Mouse (Mus musculus): ENCODE measurements around the gene Git1. TPM values are rescaled to one million over a fixed set of nuclear protein-coding genes. Genes with fewer than 3 reads are reported as not detected.
A peak's percentile ranks its signal among the peaks of the same experiment; 100 is the strongest.

The Git1 gene
- polyA plus RNA-seq, 1 experiment, result 196 TPM

DNA sequence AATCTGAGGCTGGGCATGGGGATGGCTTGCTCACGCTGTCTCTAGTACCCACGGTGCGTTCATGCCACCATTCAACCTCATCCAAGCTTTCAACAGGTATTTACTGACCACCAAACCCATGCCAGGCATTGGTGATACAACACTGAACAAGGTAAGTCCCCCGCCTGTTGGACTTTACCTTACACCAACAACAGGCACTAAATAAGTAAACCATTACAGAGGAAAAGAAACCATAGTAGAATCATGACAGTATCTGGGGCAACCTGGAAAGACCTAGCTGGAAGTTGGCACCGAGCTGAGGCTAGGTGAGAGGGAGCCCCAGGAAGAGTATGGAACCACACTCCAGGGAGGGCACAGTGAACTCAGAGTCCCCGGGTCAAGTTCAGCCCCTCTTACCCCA, 16.5 kb upstream of the Git1 start:
- DNase-seq (ENCODE audit: extremely low spot score in 1 of 2, low spot score in 1 of 2), result no peak

DNA sequence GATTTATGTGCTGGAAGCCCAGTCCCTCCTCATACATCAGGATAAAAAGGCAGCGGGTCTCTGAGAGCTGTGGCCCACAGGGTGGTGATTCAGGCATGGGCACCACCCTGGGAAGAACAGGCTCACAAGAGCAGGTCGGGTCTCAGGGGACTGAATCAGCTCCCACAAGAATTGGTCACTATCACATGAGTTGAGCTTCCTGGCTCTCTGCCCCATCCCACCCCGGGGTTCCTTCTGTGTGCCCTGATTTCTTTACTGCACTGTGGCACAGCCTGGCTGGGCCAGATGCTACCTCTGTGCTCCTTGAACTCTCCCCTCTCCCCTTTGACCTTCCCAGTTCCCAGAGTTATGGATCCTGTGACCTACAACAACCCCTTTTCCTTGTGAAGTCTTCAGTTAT, 10.3 kb upstream of the Git1 start:
- no peak for DNase-seq (ENCODE audit: extremely low spot score in 1 of 2, low spot score in 1 of 2)

DNA sequence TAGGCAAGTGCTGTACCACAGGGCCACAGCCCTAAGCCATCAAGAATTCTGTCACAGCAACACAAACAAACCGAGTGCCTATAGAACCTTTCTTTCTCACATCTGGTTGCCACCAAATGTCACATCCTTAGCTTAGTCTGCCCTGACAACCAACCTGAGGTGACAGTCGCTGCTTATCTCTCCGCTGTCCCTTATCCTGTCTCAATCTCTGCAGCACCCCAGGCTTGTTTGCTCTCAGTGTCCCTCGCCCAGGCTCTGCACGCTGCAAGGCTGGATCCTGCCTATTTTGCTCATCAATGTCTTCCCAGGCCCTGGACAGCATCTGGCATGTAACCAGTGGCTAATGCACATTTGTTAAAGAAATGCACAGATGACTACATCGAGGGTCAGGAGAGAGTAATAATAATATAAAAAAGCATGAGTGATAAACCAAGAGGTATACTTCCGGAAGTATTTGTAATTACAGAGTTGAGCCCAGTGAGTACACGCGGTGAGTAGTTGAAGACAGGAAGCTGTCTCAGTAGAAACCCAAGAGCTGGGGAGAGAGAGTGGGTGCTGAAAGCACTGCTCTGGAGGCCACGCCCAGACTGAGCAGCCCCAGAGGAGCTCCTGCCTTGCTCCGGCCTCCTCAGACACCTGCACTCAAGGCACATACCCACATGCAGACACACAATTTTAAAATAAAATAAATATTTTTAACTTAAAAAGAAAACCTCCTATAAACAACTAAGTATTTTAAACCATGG, 9.7 kb upstream of the Git1 start:
- DNase-seq (ENCODE audit: extremely low spot score in 1 of 2, low spot score in 1 of 2), result no peak

DNA sequence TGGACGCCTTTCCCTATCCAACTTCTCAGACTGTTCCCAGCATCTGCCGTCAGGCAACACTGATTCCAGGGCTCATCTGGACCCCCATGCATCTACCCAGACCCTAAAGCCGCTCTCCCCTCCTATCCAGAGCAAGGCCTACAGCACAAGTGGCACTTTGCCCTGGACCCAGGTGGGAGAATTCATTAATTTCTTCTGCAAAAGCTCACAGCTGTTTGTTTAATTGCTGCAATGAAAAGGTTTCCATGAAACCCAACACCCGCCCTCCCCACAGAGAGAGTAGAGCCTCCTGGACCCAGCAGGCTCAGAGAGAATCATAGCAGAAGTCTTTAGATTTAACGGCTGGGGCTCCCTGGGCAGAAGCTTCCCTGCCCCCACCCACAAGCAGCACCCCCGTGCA, 8.1 kb upstream of the Git1 start:
- no peak for DNase-seq (ENCODE audit: extremely low spot score in 1 of 2, low spot score in 1 of 2)

DNA sequence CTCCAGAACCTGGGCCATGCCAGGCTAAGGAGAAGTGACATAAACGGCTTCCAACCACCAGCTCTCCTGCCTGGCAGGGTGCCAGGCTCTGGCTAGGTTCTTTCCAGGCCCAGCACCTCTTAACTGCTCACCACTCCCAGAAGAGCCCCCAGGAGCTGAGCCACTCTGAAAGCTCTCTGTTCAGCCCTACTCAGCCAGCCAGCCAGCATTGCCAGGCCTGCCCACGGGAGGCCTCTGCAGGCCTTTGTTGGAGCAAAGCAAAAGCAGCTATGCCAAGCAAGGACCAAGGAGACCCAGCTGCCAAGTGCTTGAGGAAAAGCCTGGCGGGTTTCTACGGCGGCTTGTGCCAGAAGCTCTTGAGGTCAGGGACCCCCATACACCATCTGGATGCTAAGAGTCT, 6.6 kb upstream of the Git1 start:
- DNase-seq (ENCODE audit: extremely low spot score in 1 of 2, low spot score in 1 of 2), result peak in 1 of 2 experiments; percentile 59

DNA sequence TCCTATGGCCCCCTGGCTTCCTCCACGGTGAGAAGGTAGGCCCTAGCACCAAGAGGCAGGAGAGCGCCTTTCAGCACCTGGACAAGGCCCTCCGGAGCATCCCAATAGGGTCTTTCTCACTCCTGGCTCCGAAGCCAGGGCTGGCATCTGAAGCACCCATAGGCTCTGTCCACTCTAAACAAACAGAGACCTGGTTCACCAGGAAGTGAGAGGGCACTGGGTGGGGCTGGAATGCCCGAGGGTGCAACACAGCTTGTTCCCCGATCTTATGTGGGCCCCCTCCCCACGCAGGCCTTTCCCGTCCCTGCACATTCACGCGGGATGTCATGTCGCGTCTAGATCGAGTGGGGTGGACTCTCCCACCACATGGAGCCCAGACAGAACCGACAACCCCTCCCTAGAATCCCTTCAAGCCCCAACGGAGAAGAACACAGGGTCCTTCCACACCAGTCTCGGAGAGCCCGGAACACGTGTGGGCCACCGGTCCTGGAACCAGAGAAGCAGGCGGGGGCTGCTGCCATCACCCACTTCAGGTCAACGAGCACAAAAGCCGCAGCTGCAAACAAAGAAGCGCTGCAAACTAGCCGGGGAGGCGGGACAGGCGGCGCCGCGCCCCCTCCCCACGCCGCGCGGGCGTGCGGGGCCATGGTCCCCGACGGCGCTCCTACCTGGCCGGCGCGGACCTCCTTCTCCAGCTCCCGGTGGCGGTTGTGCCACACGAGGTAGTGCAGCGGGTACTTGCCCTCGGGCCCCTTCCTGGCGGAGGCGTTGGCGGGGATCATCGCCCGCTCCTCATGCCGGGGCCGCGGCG, 4.4 kb upstream of the Git1 start:
- DNase-seq (ENCODE audit: extremely low spot score in 1 of 2, low spot score in 1 of 2), result no peak

DNA sequence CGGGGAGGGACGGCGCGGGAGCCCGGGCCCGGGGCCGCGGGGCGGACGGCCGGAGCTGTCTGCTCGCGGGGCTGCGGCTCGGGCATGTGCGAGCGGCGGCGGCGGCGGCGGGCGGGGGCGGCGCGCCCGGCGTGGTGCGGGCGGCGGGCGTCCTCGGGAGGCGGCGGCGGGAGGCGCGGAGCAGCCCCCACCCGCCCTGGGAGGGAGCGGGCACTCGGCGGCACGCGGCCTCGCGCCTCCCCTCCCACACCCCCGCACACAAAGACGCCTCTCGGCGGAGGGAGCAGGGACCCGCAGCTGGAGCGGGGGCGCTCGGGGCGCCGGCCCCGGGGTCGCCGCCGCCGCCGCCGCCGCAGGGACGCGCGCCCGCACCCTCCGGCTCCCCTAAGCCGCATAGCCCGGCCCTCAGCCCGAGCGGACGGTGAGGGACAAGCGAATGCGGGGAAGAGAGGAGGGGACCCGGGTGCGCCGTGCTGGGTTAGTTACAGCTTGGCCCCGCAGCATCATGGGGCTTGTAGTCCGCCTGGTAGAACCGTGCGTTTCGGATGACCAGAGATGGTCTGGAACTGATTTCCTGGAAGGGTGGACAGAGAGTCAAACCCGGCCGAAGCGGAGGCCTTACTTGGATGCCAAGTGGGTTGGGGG, 3.6 kb upstream of the Git1 start, which contains the start of gene Ankrd13b:
Ankrd13b (minus strand) TSS at position 88 of the 645 bp plus-strand sequence.
- peak; percentile 67 to 82 for DNase-seq (ENCODE audit: extremely low spot score in 1 of 2, low spot score in 1 of 2)

DNA sequence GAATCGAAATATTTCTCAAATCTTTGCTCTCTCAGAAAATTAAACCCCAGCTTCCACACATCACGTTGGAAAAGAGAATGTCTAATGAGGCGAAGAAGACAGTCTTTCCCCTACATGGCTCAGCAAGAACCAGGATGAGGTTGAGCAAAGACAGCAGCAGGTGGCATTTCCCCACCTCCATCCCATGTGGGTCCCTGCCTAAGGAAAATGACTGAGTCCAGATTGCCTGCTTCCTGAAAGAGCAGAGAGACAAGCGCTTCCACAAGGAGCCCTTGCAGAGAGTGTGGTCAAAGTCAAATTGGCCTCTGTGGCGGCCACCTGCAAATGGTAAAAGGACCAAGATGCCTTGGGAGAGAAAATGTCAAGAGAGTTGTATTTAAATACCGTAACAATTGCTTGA, 2.9 kb upstream of the Git1 start:
- peak in 1 of 2 experiments; percentile 50 for DNase-seq (ENCODE audit: extremely low spot score in 1 of 2, low spot score in 1 of 2)

DNA sequence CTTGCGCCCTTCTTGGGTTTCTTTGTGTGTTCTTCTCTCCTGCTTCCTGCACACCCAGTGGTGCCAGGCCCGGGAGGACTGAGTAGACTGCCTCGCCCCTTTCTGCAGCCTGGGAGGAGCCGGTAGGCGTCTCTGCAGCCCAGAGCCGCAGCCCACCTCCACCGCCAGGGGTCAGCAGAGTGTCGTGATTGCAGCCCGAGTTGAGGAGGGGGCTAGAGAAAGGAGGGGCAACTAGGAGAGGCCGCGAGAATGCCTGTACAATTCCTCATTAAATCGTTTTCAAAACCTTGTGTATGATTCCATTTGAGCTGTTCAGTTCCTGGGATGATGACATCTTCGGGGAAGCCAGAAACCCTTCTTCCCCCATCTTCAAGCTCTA, 2.2 kb upstream of the Git1 start:
- DNase-seq (ENCODE audit: extremely low spot score in 1 of 2, low spot score in 1 of 2), result peak; percentile 78 to 93

DNA sequence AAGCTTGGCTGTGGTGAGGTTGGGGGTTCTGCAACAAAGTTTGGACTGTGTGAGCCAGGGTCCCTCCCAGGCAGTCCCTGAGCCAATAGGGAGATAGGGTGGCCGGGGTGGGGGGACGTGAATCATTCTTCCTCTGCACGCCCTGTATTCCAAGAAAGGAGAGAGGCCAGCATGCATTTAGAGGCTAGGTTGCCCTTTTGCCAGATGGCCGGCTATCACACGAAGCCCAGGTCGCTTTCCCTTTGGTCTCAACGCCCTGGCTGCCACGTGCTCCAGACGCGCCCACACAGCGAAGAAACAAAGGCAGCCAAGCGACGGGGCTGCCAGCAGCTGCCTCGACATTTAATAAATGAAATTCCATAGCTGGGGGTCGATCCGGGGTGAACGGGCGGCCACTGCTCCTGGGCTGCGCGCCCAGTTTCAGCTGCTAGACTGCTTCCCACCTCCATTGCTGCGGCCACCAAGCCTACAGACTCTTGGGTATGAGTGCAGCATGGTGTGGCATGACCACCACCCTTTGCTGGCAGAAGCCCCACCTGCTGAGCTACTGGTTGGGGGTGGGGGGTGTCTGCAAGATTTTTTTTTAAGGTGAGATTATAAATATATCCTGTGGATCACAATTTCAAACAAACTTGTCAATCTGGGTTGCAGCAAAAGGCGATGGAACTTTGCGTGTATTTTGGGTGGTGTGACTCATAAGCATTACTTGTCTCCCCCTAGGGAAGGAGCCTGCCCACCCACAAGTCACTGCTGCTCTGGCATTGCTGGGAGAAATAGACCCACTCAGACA, 1.7 kb upstream of the Git1 start:
- peak; percentile 79 to 80 for DNase-seq (ENCODE audit: extremely low spot score in 1 of 2, low spot score in 1 of 2)

DNA sequence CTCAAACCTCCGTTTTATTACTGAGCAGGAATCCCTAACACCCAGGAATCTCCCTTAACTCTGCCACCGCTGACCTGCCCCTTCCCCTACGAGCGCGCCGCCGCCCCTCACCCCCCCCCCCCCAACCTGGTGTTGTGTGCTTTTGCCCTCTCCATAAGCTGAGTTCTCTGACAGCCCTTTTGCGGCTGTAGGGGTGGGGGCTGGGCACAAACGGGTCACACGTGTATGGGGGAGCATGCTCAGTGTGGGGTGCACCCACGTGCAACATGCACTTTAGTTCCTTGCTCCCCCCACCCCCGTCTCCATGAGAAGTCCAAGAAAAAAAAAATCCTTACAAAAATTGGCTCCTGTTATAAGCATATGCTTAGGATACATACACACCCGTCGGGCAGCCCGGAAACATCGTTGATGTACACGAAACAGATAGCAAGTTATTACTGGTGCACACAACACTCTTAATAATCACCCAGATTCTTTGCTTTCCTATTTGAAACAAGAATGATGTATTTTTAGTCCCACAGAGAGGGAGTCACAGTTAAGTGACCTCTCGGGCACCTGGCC, 971 bp upstream of the Git1 start:
- peak in 1 of 2 experiments; percentile 70 for DNase-seq (ENCODE audit: extremely low spot score in 1 of 2, low spot score in 1 of 2)

DNA sequence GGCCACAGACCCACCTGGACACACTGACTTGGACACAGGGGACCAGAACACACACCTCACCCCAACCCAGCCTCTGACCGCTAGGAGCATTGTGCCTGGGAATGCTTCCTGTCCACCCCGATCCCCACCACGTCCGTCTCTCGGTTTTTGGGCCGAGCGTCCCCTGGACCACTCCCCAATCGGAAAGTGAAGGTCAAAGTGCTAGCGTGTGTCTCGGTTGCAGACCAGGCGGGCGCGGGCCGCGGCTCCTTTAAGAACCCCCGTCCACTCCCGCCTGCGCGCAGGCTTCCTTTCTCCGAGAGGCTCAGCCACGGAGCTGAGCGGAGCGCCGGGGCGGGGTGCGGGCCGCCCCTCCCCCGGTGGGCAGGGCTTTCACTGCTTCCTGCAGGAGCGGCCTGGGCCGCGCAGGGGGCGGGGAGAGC, 440 bp upstream of the Git1 start:
- peak; percentile 85 to 92 for DNase-seq (ENCODE audit: extremely low spot score in 1 of 2, low spot score in 1 of 2)

DNA sequence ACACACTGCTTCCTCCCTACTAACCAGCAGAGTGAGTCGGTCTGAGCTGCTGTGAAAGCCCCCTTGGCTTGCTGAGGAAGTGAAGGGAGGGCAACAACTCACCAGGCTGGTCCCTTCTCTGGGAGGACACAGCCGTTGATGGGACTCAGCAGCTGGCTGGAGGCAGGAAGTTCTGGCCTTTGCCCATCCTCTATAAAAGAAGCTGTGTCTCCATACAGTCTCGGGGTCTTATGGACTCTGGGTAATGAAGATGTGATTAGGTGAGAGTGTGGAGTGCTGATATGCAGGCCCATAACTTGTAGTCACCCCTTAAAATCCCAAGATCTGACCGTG, 948 bp downstream of the Git1 start:
- no peak for DNase-seq (ENCODE audit: extremely low spot score in 1 of 2, low spot score in 1 of 2)

DNA sequence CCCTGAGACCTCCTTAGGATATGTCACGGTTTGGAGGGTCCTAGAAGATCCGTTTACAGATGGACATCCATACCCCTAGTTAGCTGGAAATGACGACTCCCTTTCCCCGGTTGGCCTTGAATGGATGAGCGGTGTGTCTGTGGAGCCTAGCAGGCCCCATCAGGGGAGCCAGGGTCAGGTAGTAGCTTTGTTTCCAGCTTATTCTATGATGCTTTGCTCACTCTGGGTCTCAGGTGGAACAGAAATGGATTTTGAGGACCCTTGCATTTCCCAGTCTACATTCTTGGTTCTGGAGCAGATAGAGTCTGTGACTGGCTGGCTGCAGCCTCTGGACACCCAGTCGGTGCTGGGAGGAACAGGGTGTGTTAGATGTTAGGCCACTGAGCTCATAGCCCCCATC, 1.4 kb downstream of the Git1 start:
- no peak for DNase-seq (ENCODE audit: extremely low spot score in 1 of 2, low spot score in 1 of 2)

DNA sequence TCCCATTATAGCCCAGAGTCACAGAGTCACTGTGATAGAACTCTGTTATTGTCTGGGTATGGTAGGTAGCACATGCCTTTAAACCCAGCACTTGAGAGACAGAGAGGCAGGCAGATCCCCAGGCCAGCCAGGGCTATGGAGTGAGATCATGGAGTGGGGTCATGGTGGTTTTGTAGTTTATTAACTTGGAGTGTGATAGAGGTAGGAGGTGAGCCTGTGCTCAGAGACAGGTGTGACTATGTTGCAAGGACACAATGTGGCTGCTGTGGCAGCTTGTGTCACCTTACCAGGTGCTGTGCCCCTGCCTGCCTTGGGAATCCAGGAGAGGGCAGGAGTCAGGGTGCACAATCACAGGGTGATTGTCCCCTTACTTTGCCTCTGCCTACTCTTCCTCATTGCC, 2.1 kb downstream of the Git1 start:
- no peak for DNase-seq (ENCODE audit: extremely low spot score in 1 of 2, low spot score in 1 of 2)

DNA sequence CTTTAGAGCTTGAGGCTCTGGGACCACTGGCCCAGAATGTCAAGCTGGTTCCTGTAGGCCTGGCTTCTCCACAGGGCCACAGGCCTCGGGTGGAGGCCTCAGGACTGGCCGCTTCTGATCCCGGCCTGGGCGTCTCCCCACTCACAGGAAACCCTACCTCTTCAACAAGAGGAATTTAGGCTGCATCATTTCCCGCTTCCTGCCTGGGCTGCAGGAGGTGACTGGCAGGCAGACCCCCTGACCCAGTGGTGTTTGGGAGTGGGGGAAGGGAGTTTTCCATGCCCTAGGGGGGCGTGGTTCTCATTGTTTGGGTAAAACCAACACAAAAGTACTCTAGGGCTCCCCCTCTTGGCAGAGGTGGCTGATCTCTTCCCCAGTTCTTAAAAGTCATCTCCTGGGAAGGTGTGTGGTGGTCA, 4.0 kb downstream of the Git1 start:
- DNase-seq (ENCODE audit: extremely low spot score in 1 of 2, low spot score in 1 of 2), result peak in 1 of 2 experiments; percentile 70

DNA sequence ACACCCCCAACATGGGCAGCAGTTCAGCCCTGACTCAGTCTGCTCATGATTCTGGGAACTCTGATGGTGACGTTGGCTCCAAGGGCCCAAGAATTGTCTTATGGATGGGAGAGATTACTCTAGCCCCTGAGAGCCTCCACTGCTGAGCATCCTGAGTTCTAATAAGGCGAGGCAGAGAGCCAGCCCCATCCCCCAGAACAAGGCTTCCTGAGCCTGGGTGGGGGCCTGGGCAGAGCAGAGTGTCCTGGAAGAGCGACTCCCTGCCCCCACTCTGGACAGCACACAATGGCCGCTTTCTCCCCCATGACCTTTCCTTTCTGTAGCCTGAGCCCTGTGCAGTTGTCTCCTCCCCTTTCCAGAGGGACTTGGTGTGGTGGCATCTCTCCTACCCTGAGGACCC, 4.5 kb downstream of the Git1 start:
- DNase-seq (ENCODE audit: extremely low spot score in 1 of 2, low spot score in 1 of 2), result no peak

DNA sequence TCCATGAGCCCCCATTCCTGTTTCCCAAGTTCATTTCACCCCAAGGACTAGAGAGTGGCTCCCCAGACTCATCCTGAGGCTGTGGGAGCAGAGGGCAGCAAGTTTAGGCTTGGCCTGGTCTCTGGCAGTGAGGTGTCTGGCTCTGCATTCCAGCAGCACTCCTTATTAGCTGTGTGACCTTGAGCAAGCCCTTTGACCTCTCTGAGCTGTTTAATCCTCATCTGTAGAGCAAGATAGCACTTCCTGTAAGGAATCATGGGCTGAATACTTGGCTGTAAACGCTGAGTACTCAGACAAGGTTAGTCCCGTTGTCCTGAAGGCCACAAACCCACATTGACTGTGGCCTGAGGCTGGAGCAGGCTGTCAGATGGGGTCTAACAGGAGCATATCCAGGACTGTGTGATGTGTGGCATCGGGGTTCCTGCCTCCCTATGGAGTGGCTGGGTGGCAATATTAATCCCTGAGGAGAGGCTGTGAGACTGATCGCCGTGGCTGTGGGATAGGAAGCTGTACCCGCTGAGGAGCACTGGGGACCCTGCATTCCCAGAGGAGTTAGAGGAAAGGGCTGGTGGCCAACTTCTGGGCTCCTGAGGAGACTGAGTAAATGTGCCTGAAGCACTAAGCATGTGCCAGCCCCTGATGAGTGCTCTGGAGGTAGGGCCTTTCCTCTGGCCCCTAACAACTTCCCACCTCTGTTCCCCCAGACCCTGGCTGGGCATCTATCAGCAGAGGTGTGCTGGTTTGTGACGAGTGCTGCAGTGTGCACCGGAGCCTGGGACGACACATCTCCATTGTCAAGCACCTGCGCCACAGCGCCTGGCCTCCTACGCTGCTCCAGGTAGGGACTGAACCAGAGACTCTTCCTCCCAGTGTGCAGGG, 5.1 kb downstream of the Git1 start:
- no peak for DNase-seq (ENCODE audit: extremely low spot score in 1 of 2, low spot score in 1 of 2)

DNA sequence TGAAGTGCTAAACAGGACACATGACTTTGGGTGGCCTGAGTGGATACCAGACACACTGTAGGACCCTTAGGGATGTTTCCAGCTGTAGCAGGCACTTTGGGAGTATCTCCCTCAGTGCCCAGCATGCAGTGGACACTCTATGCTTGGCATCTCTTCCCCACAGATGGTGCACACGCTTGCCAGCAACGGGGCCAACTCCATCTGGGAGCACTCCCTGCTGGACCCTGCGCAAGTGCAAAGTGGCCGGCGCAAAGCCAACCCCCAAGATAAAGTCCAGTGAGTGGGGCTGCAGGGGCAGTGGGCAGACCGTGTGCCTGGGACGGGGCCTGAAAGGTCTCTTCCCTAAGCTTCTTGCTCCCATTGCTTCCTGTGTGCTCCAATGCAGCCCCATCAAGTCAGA, 6.0 kb downstream of the Git1 start:
- peak in 1 of 2 experiments; percentile 53 for DNase-seq (ENCODE audit: extremely low spot score in 1 of 2, low spot score in 1 of 2)
